In genomic region chr1:166001904-166002489, GRCm38 (mm10) we compare ENCODE assay signal across 8 mouse cellular contexts. TPM values are rescaled to one million over a fixed set of nuclear protein-coding genes. Genes with fewer than 3 reads are reported as not detected.
DNase-seq lines count a peak whose midpoint lies in the region; ATAC-seq and TF ChIP-seq lines count a peak whose summit lies in the region.

No protein-coding gene starts in this region.

- H3K36me3 ChIP-seq in heart, embryonic 12.5 days, result no peaks in the 10 kb centered on the region
- peaks cover 3% of the 10 kb centered on the region; the same call in 1 of the 2 replicates for H3K36me3 ChIP-seq in E14TG2a.4 (ENCODE audit: insufficient read depth, low read length)
- no peaks in the 10 kb centered on the region for H3K36me3 ChIP-seq in embryonic facial prominence, embryonic 10.5 days (replicated peaks)
- no peaks in the 10 kb centered on the region for H3K36me3 ChIP-seq in hindbrain, postnatal 0 days (ENCODE audit: insufficient read depth, low read length)
- no peaks in the 10 kb centered on the region for H3K36me3 ChIP-seq in lung, embryonic 14.5 days (ENCODE audit: insufficient read depth)

- WGBS in heart, embryonic 12.5 days, result 1% methylated on average over 54 of the region's 70 CpGs
- WGBS in embryonic facial prominence, embryonic 10.5 days, result under 1% methylated on average over 70 of the region's 70 CpGs
- WGBS in hindbrain, postnatal 0 days, result 4% methylated on average over 26 of the region's 70 CpGs
- WGBS in lung, embryonic 14.5 days, result 2% methylated on average over 66 of the region's 70 CpGs

- no peak for DNase-seq in heart, adult 11 months
- DNase-seq in embryonic facial prominence, embryonic 10.5 days (ENCODE audit: low spot score), result no peak
- DNase-seq in hindbrain, postnatal 0 days (ENCODE audit: low spot score), result peak; percentile 38
- peak; percentile 47 for DNase-seq in lung, embryonic 14.5 days
- DNase-seq in right cerebral cortex, postnatal 36 days (ENCODE audit: low spot score in 2 of 2), result peak; percentile 14 to 25

- no peaks in the 10 kb centered on the region for H3K27me3 ChIP-seq in heart, embryonic 12.5 days (replicated peaks)
- no peaks in the 10 kb centered on the region for H3K27me3 ChIP-seq in E14TG2a.4 (ENCODE audit: insufficient read depth, low read length)
- no peaks in the 10 kb centered on the region for H3K27me3 ChIP-seq in embryonic facial prominence, embryonic 10.5 days (replicated peaks; ENCODE audit: low read depth, poor library complexity, severe bottlenecking)
- H3K27me3 ChIP-seq in hindbrain, postnatal 0 days (ENCODE audit: insufficient read depth, low read length), result no peaks in the 10 kb centered on the region
- H3K27me3 ChIP-seq in lung, embryonic 14.5 days (ENCODE audit: insufficient read depth, low read length), result no peaks in the 10 kb centered on the region

- H3K9ac ChIP-seq in heart, embryonic 12.5 days, result peak overlapping the region; percentile 91
- peak overlapping the region; percentile 99 for H3K9ac ChIP-seq in hindbrain, postnatal 0 days (replicated peaks; ENCODE audit: low read length)
- H3K9ac ChIP-seq in lung, embryonic 14.5 days, result peak overlapping the region; percentile 92

- H3K9me3 ChIP-seq in heart, embryonic 12.5 days (replicated peaks), result no peaks in the 10 kb centered on the region
- no peaks in the 10 kb centered on the region for H3K9me3 ChIP-seq in E14TG2a.4 (ENCODE audit: low read length)
- H3K9me3 ChIP-seq in embryonic facial prominence, embryonic 10.5 days, result no peaks in the 10 kb centered on the region
- no peaks in the 10 kb centered on the region for H3K9me3 ChIP-seq in hindbrain, postnatal 0 days (ENCODE audit: low read length)
- H3K9me3 ChIP-seq in lung, embryonic 14.5 days (ENCODE audit: low read depth, low read length), result no peaks in the 10 kb centered on the region

- no peak for TF ChIP-seq CTCF in E14TG2a.4 (conservative IDR thresholded peaks at IDR 0.05; ENCODE audit: low read length)
- TF ChIP-seq CTCF in hindbrain, postnatal 0 days (IDR thresholded peaks at IDR 0.05; ENCODE audit: low read depth), result no peak
- TF ChIP-seq CTCF in lung, embryonic 14.5 days (IDR thresholded peaks at IDR 0.05; ENCODE audit: low read depth), result no peak

- ATAC-seq in heart, embryonic 12.5 days (ENCODE audit: insufficient number of reproducible peaks, low FRiP score), result peak; percentile 62
- peak; percentile 52 for ATAC-seq in hindbrain, postnatal 0 days
- ATAC-seq in lung, embryonic 14.5 days (ENCODE audit: insufficient read depth), result peak; percentile 45
- no peak for ATAC-seq in erythroid progenitor cell, adult 5-6 weeks (replicated peaks; ENCODE audit: low FRiP score, poor library complexity, severe bottlenecking)

- H3K27ac ChIP-seq in heart, embryonic 12.5 days (ENCODE audit: poor library complexity, severe bottlenecking), result peak overlapping the region; percentile 92
- H3K27ac ChIP-seq in embryonic facial prominence, embryonic 10.5 days (replicated peaks), result peak overlapping the region; percentile 98
- H3K27ac ChIP-seq in hindbrain, postnatal 0 days, result peak overlapping the region; percentile 91
- peak overlapping the region; percentile 92 for H3K27ac ChIP-seq in lung, embryonic 14.5 days (ENCODE audit: low read depth)

- peaks cover 18% of the 10 kb centered on the region for H3K4me1 ChIP-seq in heart, embryonic 12.5 days (replicated peaks)
- peaks cover 45% of the 10 kb centered on the region for H3K4me1 ChIP-seq in E14TG2a.4 (replicated peaks; ENCODE audit: low read depth, low read length)
- peaks cover 37% of the 10 kb centered on the region for H3K4me1 ChIP-seq in embryonic facial prominence, embryonic 10.5 days
- 0 out of 2 replicates have a peak, but pooled peaks cover 10% of the 10 kb centered on the region for H3K4me1 ChIP-seq in hindbrain, postnatal 0 days (ENCODE audit: insufficient read depth, low read length)
- H3K4me1 ChIP-seq in lung, embryonic 14.5 days (ENCODE audit: insufficient read depth), result peaks cover 7% of the 10 kb centered on the region; the same call in 1 of the 2 replicates

- H3K4me3 ChIP-seq in heart, embryonic 12.5 days, result peak overlapping the region; percentile 86
- H3K4me3 ChIP-seq in E14TG2a.4 (replicated peaks; ENCODE audit: low read length), result peak overlapping the region; percentile 93
- H3K4me3 ChIP-seq in embryonic facial prominence, embryonic 10.5 days, result peak overlapping the region; percentile 96
- H3K4me3 ChIP-seq in hindbrain, postnatal 0 days (ENCODE audit: low read length), result peak overlapping the region; percentile 64
- H3K4me3 ChIP-seq in lung, embryonic 14.5 days (ENCODE audit: low read depth, low read length), result peak overlapping the region; percentile 94

- H3K4me2 ChIP-seq in heart, embryonic 12.5 days, result peak overlapping the region; percentile 93
- H3K4me2 ChIP-seq in hindbrain, postnatal 0 days (ENCODE audit: low read depth, low read length), result peak overlapping the region; percentile 89
- H3K4me2 ChIP-seq in lung, embryonic 14.5 days, result peak overlapping the region; percentile 97

RNA-seq across cellular contexts. Expression of gene Pou2f1, which starts 0.5 kb away (rescaled TPM):
- polyA plus RNA-seq in heart, embryonic 12.5 days (2016; fragmentation: Nextera tagmentation; extraction: Ambion mirVana), result 11.9 and 12.8 TPM in 2 replicates
- 27.0 and 28.1 TPM in 2 replicates for polyA plus RNA-seq in embryonic facial prominence, embryonic 10.5 days (2016; fragmentation: Nextera tagmentation; extraction: Ambion mirVana)
- 26.7 and 29.6 TPM in 2 replicates for total RNA-seq in hindbrain, postnatal 0 days (2014; rRNA removed)
- 12.5 and 13.9 TPM in 2 replicates for polyA plus RNA-seq in hindbrain, postnatal 0 days (2015; fragmentation: Nextera tagmentation; extraction: Ambion mirVana)
- 22.5 TPM in 2 replicates for polyA plus RNA-seq in lung, embryonic 14.5 days (2014; fragmentation: Nextera tagmentation; extraction: Ambion mirVana)
- total RNA-seq in erythroid progenitor cell, adult 5-6 weeks (2015; ENCODE audit: low replicate concordance), result 40.4 and 54.1 TPM in 2 replicates
- 26.4 and 28.9 TPM in 2 replicates for total RNA-seq in erythroid progenitor cell, adult 5-6 weeks (2017; ENCODE audit: low replicate concordance)

Comparison
In these comparisons a context has a peak if more than half of its experiments do, and no peak if none do; other contexts are left out.
1. DNase-seq: peak in hindbrain, postnatal 0 days (single experiment), lung, embryonic 14.5 days (single experiment) and right cerebral cortex, postnatal 36 days (2 of 2); none in heart, adult 11 months (single experiment) and embryonic facial prominence, embryonic 10.5 days (single experiment).
2. Peak in every context shown above with its lines, with median percentiles within 50 percentile points of each other: H3K27ac ChIP-seq, H3K4me2 ChIP-seq, H3K4me3 ChIP-seq and H3K9ac ChIP-seq.